Mouse (Mus musculus) liver, embryonic 15.5 days (tissue): ENCODE data around the gene 1700025G04Rik. TPM values are rescaled to one million over a fixed set of nuclear protein-coding genes. Genes with fewer than 3 reads are reported as not detected.

Experiments
- ATAC-seq: fragments of 200-750 bp; cut with Nextera tagmentation; 2 replicates; pipeline ENCODE4 v1.8.0; 2017; ENCODE audit warnings: moderate number of reproducible peaks, mild to moderate bottlenecking, moderate library complexity; ENCODE audit not compliant: insufficient read depth
- H3K27ac ChIP-seq: fragments of 300-500 bp; sonication (generic); replicated peaks from 2 replicates; pipeline ENCODE4 v1.5.1; 2015; ENCODE audit warnings: mild to moderate bottlenecking, inconsistent platforms
- H3K27me3 ChIP-seq: fragments of 300-500 bp; sonication (generic); 2 replicates; pipeline ENCODE4 v1.6.1; 2015; ENCODE audit warnings: mild to moderate bottlenecking, inconsistent platforms
- H3K36me3 ChIP-seq: fragments of 300-500 bp; sonication (generic); replicated peaks from 2 replicates; pipeline ENCODE4 v1.6.1; 2015; ENCODE audit warnings: moderate library complexity, mild to moderate bottlenecking, inconsistent platforms
- H3K4me1 ChIP-seq: fragments of 300-500 bp; sonication (generic); replicated peaks from 2 replicates; pipeline ENCODE4 v1.6.1; 2015; ENCODE audit warnings: inconsistent platforms
- H3K4me2 ChIP-seq: fragments of 300-500 bp; sonication (generic); 2 replicates; pipeline ENCODE4 v1.6.1; 2015; ENCODE audit warnings: moderate library complexity, mild to moderate bottlenecking, inconsistent platforms
- H3K4me3 ChIP-seq: fragments of 300-500 bp; sonication (generic); replicated peaks from 2 replicates; pipeline ENCODE4 v1.5.1; 2015; ENCODE audit warnings: mild to moderate bottlenecking, inconsistent platforms
- H3K9ac ChIP-seq: fragments of 300-500 bp; sonication (generic); 2 replicates; pipeline ENCODE4 v1.6.1; 2015; ENCODE audit warnings: moderate library complexity, mild to moderate bottlenecking, inconsistent platforms
- H3K9me3 ChIP-seq: fragments of 300-500 bp; sonication (generic); replicated peaks from 2 replicates; pipeline ENCODE4 v1.6.1; 2016; ENCODE audit warnings: inconsistent platforms
- WGBS: fragments of 180-500 bp; shearing (Covaris S2); methylation state at CpG from one replicate; pipeline ENCODE4 v1.1.7; 2015; ENCODE audit warnings: mixed read lengths; ENCODE audit not compliant: insufficient replicate concordance; 5-methylcytosine and 5-hydroxymethylcytosine counted together
- polyA plus RNA-seq: library from polyadenylated mRNA; unstranded; fragments of >200 nt; fragmentation: Nextera tagmentation; extraction: Ambion mirVana; gene quantifications from 2 replicates; pipeline ENCODE4 v1.2.1, GENCODE M21; 2015

Gene 1700025G04Rik
- 2.3 and 3.6 TPM in 2 replicates for polyA plus RNA-seq

- no peaks in the 10 kb centered on the region for H3K9me3 ChIP-seq
- peak; percentile 80 for ATAC-seq
- no peaks in the 10 kb centered on the region for H3K36me3 ChIP-seq
- H3K27ac ChIP-seq, result no peak within 1 kb of the TSS
- peaks cover 68% of the 10 kb centered on the region for H3K27me3 ChIP-seq
- WGBS, result under 1% methylated on average over 56 of the region's 66 CpGs
- H3K4me2 ChIP-seq, result peak within 1 kb of the TSS; percentile 77
- H3K4me1 ChIP-seq, result peaks cover 8% of the 10 kb centered on the region; the same call in 1 of the 2 replicates
- H3K4me3 ChIP-seq, result peak within 1 kb of the TSS; percentile 64
- peak within 1 kb of the TSS; percentile 32; the same call in 1 of the 2 replicates for H3K9ac ChIP-seq
These were observed at the start of gene 1700025G04Rik for GRCm38 (mm10) chr1:152090018-152090553. Gene 1700025G04Rik (minus strand): TSS chr1:152090125.

- Histone ChIP-seq H3K9ac (no peak overlapping the region), H3K4me1 (no peaks in the 10 kb centered on the region), H3K27me3 (no peaks in the 10 kb centered on the region), H3K27ac (no peak overlapping the region), H3K4me2 (no peak overlapping the region), H3K9me3 (no peaks in the 10 kb centered on the region), H3K4me3 (no peak overlapping the region), H3K36me3 (no peaks in the 10 kb centered on the region)
- WGBS, result 57% methylated on average over 4 of the region's 4 CpGs
- ATAC-seq, result no peak
These were observed 49.6 kb upstream of the 1700025G04Rik start for GRCm38 (mm10) chr1:152139496-152139895.

GRCm38 (mm10) chr1:152130029-152130727, 40.3 kb upstream of the 1700025G04Rik start:
- no peak overlapping the region for H3K4me2 ChIP-seq
- no peaks in the 10 kb centered on the region for H3K4me1 ChIP-seq
- no peaks in the 10 kb centered on the region for H3K9me3 ChIP-seq
- no peak overlapping the region for H3K4me3 ChIP-seq
- no peak for ATAC-seq
- WGBS, result 75% methylated on average over 15 of the region's 15 CpGs
- H3K36me3 ChIP-seq, result no peaks in the 10 kb centered on the region
- H3K27ac ChIP-seq, result no peak overlapping the region
- H3K27me3 ChIP-seq, result no peaks in the 10 kb centered on the region
- H3K9ac ChIP-seq, result no peak overlapping the region

DNA sequence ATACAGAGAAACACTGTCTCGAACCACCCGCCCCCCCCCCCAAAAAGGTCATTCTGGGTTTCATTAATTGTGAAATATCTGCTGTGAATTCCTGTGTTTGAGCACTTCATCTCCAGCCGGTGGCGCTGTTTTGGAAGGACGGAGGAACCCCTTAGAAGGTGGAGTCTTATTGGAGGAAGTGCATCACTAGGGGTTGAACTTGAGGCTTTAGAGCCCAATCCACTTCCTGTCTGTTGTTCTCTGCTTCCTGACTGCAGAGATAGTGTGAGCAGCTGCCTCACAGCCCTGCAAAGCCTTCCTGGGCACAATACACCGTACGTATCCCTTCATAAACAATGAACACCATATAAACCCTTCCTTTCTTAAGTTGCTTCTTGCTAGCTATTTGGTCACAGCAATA, 35.5 kb upstream of the 1700025G04Rik start:
- 62% methylated on average over 7 of the region's 7 CpGs for WGBS
- Histone ChIP-seq H3K9ac (no peak overlapping the region), H3K27ac (no peak overlapping the region), H3K4me3 (no peak overlapping the region), H3K27me3 (no peaks in the 10 kb centered on the region), H3K36me3 (no peaks in the 10 kb centered on the region), H3K4me2 (no peak overlapping the region), H3K4me1 (no peaks in the 10 kb centered on the region), H3K9me3 (no peaks in the 10 kb centered on the region)
- no peak for ATAC-seq

- Histone ChIP-seq H3K4me3 (no peak overlapping the region), H3K27ac (no peak overlapping the region), H3K4me1 (no peaks in the 10 kb centered on the region), H3K9me3 (no peaks in the 10 kb centered on the region), H3K4me2 (no peak overlapping the region), H3K9ac (no peak overlapping the region), H3K36me3 (no peaks in the 10 kb centered on the region), H3K27me3 (no peaks in the 10 kb centered on the region)
- WGBS, result 76% methylated on average over 1 of the region's 1 CpGs
- no peak for ATAC-seq
These were observed 20.2 kb upstream of the 1700025G04Rik start for GRCm38 (mm10) chr1:152110123-152110522.

DNA sequence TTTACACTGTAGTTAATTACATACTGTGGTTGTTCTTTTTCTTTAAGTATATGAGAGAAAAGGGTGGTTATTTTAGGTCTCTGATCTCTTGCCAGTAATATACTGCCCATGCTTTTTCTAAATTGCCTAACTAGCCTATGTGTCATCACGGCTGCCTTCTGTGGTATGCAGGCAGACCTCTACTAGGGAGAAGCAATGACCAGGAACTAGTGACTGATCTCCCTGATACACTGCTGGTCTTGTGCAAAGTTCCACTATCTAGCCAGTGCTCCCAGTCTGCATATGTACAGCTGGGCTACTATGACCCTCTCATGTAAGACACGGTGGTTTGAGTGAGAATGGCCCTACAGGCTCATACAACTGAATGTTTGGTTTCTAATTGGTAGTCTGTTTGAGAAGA, 16.2 kb upstream of the 1700025G04Rik start:
- Histone ChIP-seq H3K36me3 (no peaks in the 10 kb centered on the region), H3K4me3 (no peak overlapping the region), H3K9ac (no peak overlapping the region), H3K9me3 (no peaks in the 10 kb centered on the region), H3K4me1 (no peaks in the 10 kb centered on the region), H3K27ac (no peak overlapping the region), H3K27me3 (no peaks in the 10 kb centered on the region), H3K4me2 (no peak overlapping the region)
- 65% methylated on average over 2 of the region's 2 CpGs for WGBS
- no peak for ATAC-seq

DNA sequence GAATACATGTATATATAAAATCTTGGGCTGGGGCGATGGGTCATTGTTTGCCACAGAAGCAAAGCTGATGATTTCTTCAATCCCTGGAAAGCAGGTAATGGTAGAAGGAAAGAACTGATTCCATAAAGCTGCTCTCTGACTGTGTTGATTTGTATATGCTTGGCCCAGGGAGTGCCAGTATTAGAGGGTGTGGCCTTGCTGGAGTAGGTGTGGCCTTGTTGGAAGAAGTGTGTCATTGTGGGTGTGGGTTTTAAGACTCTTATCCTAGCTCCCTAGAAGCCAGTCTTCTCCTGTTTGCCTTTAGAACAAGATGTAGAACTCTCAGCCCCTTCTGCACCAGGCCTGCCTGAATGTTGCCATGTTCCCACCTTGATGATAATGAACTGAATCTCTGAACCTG, 15.3 kb upstream of the 1700025G04Rik start:
- Histone ChIP-seq H3K9ac (no peak overlapping the region), H3K27me3 (no peaks in the 10 kb centered on the region), H3K9me3 (no peaks in the 10 kb centered on the region), H3K36me3 (no peaks in the 10 kb centered on the region), H3K4me3 (no peak overlapping the region), H3K27ac (no peak overlapping the region), H3K4me2 (no peak overlapping the region), H3K4me1 (no peaks in the 10 kb centered on the region)
- WGBS, result 88% methylated on average over 1 of the region's 1 CpGs
- ATAC-seq, result no peak

GRCm38 (mm10) chr1:152101746-152102145, 11.8 kb upstream of the 1700025G04Rik start:
- Histone ChIP-seq H3K9me3 (no peaks in the 10 kb centered on the region), H3K9ac (no peak overlapping the region), H3K4me1 (no peaks in the 10 kb centered on the region), H3K4me2 (no peak overlapping the region), H3K27me3 (no peaks in the 10 kb centered on the region), H3K4me3 (no peak overlapping the region), H3K27ac (no peak overlapping the region), H3K36me3 (no peaks in the 10 kb centered on the region)
- ATAC-seq, result no peak
- WGBS, result 66% methylated on average over 5 of the region's 5 CpGs

DNA sequence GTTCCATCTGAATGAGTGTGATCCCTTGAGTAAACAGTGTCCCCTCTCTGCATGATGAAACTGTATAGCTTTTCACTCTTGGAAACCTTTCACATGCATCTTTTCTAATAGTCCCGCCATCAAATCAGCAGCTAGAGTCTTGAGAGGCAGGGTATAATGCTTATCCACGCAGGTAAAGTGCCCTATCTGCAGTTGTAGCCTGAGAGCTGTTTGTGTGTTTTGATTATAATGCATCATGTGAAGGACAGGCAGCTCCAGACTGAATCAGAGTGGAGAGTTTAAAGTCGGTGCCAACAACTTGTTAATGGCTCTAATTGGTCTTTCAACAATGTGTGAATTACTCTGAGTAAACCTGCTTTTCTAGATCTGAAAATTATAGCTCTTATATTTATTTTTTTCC, 6.1 kb upstream of the 1700025G04Rik start:
- Histone ChIP-seq H3K36me3 (no peaks in the 10 kb centered on the region), H3K27me3 (peaks cover 21% of the 10 kb centered on the region), H3K9ac (no peak overlapping the region), H3K4me3 (no peak overlapping the region), H3K9me3 (no peaks in the 10 kb centered on the region), H3K27ac (no peak overlapping the region), H3K4me2 (no peak overlapping the region), H3K4me1 (no peaks in the 10 kb centered on the region)
- no peak for ATAC-seq
- WGBS, result 40% methylated on average over 3 of the region's 3 CpGs

GRCm38 (mm10) chr1:152090564-152091545, 930 bp upstream of the 1700025G04Rik start:
- ATAC-seq, result peak; percentile 41
- Histone ChIP-seq H3K4me2 (peak overlapping the region; percentile 77), H3K27me3 (peaks cover 64% of the 10 kb centered on the region), H3K9ac (no peak overlapping the region; the same call in 1 of the 2 replicates), H3K9me3 (no peaks in the 10 kb centered on the region), H3K36me3 (no peaks in the 10 kb centered on the region), H3K27ac (no peak overlapping the region), H3K4me1 (peaks cover 7% of the 10 kb centered on the region; the same call in 1 of the 2 replicates), H3K4me3 (peak overlapping the region; percentile 64)
- 5% methylated on average over 36 of the region's 36 CpGs for WGBS

GRCm38 (mm10) chr1:152089526-152089925, 399 bp downstream of the 1700025G04Rik start:
- peaks cover 71% of the 10 kb centered on the region for H3K27me3 ChIP-seq
- no peaks in the 10 kb centered on the region for H3K36me3 ChIP-seq
- ATAC-seq, result peak; percentile 25; the same call in 1 of the 2 replicates
- 0% methylated on average over 23 of the region's 25 CpGs for WGBS
- peaks cover 13% of the 10 kb centered on the region; the same call in 1 of the 2 replicates for H3K4me1 ChIP-seq
- no peaks in the 10 kb centered on the region for H3K9me3 ChIP-seq
- H3K4me2 ChIP-seq, result peak overlapping the region; percentile 77
- H3K27ac ChIP-seq, result no peak overlapping the region
- H3K4me3 ChIP-seq, result peak overlapping the region; percentile 64
- peak overlapping the region; percentile 32; the same call in 1 of the 2 replicates for H3K9ac ChIP-seq
